Mouse (Mus musculus) layer of hippocampus, adult 18-20 months (tissue): Measurements from ENCODE around the gene Lrrc26. TPM values are rescaled to one million over a fixed set of nuclear protein-coding genes. Genes with fewer than 3 reads are reported as not detected.

Source experiments
- DNase-seq, 2 experiments: peaks; one replicate each; pipeline ENCODE4 v3.0.0; 2022; ENCODE audit warnings: low spot score in 2 of 2
- total RNA-seq, 2 experiments: library from RNA; stranded (reverse); gene quantifications; 2 replicates each; pipeline ENCODE4 v1.2.3; 2021

Lrrc26 gene
- total RNA-seq, 2 experiments from 2014 or later, result not detected

GRCm38 (mm10) chr2:25338303-25338702 lies 48.6 kb downstream of the Lrrc26 start:
- DNase-seq, result peak in 1 of 2 experiments; percentile 48

Other genes with a start within 250 kb of the Lrrc26 start
- 100 to 1,000 TPM; 950 to 953 TPM for gene Nsmf, start 235.6 kb upstream of the Lrrc26 start, total RNA-seq
- not detected for gene Entpd8, start 209.6 kb upstream of the Lrrc26 start, total RNA-seq
- not detected for gene Noxa1, start 194.8 kb upstream of the Lrrc26 start, total RNA-seq
- gene Nrarp, start 109.2 kb upstream of the Lrrc26 start, total RNA-seq, result 10 to 100 TPM; 19.5 to 21.0 TPM
- gene Tor4a, start 93.0 kb upstream of the Lrrc26 start, total RNA-seq, result 1 to 10 TPM; 1.9 to 2.3 TPM
- gene Nelfb, start 78.4 kb upstream of the Lrrc26 start, total RNA-seq, result 10 to 100 TPM; 56.7 to 60.0 TPM
- gene Stpg3, start 75.3 kb upstream of the Lrrc26 start, total RNA-seq, result under 1 TPM; 0.18 to 0.25 TPM
- gene Fam166a, start 71.2 kb upstream of the Lrrc26 start, total RNA-seq, result under 1 TPM in 1 of 2 experiments, not detected in 1; 0.69 TPM
- 100 to 1,000 TPM; 277 to 310 TPM for gene Tubb4b, start 65.2 kb upstream of the Lrrc26 start, total RNA-seq
- not detected for gene Slc34a3, start 55.6 kb upstream of the Lrrc26 start, total RNA-seq
- gene Rnf224, start 53.1 kb upstream of the Lrrc26 start, total RNA-seq, result not detected
- gene Rnf208, start 47.7 kb upstream of the Lrrc26 start, total RNA-seq, result 100 to 1,000 TPM; 237 to 250 TPM
- not detected for gene Cysrt1, start 47.5 kb upstream of the Lrrc26 start, total RNA-seq
- gene AL732309.1, start 43.1 kb upstream of the Lrrc26 start, total RNA-seq, result 1 to 10 TPM; 3.8 to 3.9 TPM
- 10 to 100 TPM; 35.7 to 38.8 TPM for gene Tmem203, start 34.5 kb upstream of the Lrrc26 start, total RNA-seq
- gene Tprn, start 27.3 kb upstream of the Lrrc26 start, total RNA-seq, result 10 to 100 TPM; 21.2 to 23.1 TPM
- 10 to 100 TPM; 62.5 to 66.2 TPM for gene Ssna1, start 17.5 kb upstream of the Lrrc26 start, total RNA-seq
- gene Anapc2, start 17.4 kb upstream of the Lrrc26 start, total RNA-seq, result 10 to 100 TPM; 79.8 to 84.4 TPM
- not detected for gene Tmem210, start 1.8 kb upstream of the Lrrc26 start, total RNA-seq
- gene Grin1, start 29.3 kb downstream of the Lrrc26 start, total RNA-seq, result 100 to 1,000 TPM; 393 to 422 TPM
- gene Man1b1, start 42.4 kb downstream of the Lrrc26 start, total RNA-seq, result 10 to 100 TPM; 59.6 to 62.4 TPM
- gene Dpp7, start 66.4 kb downstream of the Lrrc26 start, total RNA-seq, result 10 to 100 TPM; 35.4 to 36.7 TPM
- 10 to 100 TPM; 15.6 to 19.1 TPM for gene Uap1l1, start 75.8 kb downstream of the Lrrc26 start, total RNA-seq
- gene Sapcd2, start 82.4 kb downstream of the Lrrc26 start, total RNA-seq, result 1 to 10 TPM; 3.2 to 4.1 TPM
- gene Entpd2, start 106.0 kb downstream of the Lrrc26 start, total RNA-seq, result 10 to 100 TPM; 16.3 to 17.7 TPM
- 100 to 1,000 TPM; 426 to 435 TPM for gene Npdc1, start 109.4 kb downstream of the Lrrc26 start, total RNA-seq
- gene Fut7, start 133.4 kb downstream of the Lrrc26 start, total RNA-seq, result under 1 TPM; 0.15 to 0.76 TPM
- gene Abca2, start 138.8 kb downstream of the Lrrc26 start, total RNA-seq, result 100 to 1,000 TPM; 173 to 176 TPM
- 1 to 10 TPM in 1 of 2 experiments, under 1 TPM in 1; 0.66 to 1.0 TPM for gene Clic3, start 166.9 kb downstream of the Lrrc26 start, total RNA-seq
- 10 to 100 TPM; 56.7 to 61.3 TPM for gene Paxx, start 171.2 kb downstream of the Lrrc26 start, total RNA-seq
- gene Ptgds, start 180.1 kb downstream of the Lrrc26 start, total RNA-seq, result 100 to 1,000 TPM; 572 to 608 TPM
- gene Lcn12, start 204.0 kb downstream of the Lrrc26 start, total RNA-seq, result not detected
- 100 to 1,000 TPM; 114 to 115 TPM for gene Fbxw5, start 210.8 kb downstream of the Lrrc26 start, total RNA-seq
- 1 to 10 TPM; 1.3 to 2.1 TPM for gene C8g, start 211.8 kb downstream of the Lrrc26 start, total RNA-seq